Comparison of ENCODE assay signal across 32 mouse cellular contexts in the genomic region with DNA sequence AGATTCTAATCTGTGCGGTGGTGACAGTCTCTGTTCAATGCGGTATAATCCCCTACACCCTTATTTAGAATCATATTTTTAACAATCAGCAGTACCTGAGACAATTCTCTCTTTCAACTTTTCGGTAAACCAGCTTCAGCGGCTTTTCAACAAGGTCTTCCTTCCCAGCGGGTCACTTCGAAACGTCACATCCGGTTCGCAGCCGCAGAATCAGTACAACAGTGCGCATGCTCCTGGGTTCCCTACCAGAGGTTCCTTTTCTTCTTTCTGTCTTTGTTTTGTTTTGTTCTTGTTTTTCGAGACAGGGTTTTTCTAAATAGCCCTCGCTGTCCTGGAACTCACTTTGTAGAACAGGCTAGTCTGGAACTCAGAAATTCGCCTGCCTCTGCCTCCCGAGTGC. TPM values are rescaled to one million over a fixed set of nuclear protein-coding genes. Genes with fewer than 3 reads are reported as not detected.
DNase-seq lines count a peak whose midpoint lies in the region; TF ChIP-seq lines count a peak whose summit lies in the region.
"Had no signal": no experiment of that assay in that cellular context is flagged by ENCODE, and none has a peak within 500 bp of the region (broad histone marks: within the 10 kb centered on the region; RNA-seq: fewer than 3 reads in every experiment).

No protein-coding gene starts in this region.

- no peak for TF ChIP-seq POLR2A in ES-Bruce4 (IDR thresholded peaks at IDR 0.05; ENCODE audit: insufficient read depth, low read length)

- H3K27me3 ChIP-seq in ES-Bruce4 (ENCODE audit: control insufficient read depth, insufficient read depth, low read length, poor library complexity, severe bottlenecking) = no peaks in the 10 kb centered on the region
- H3K27me3 ChIP-seq: CH12.LX; forebrain, embryonic 13.5 days; heart, embryonic 13.5 days had no signal

- H3K4me3 ChIP-seq in ES-Bruce4 (ENCODE audit: low read depth, low read length) (peak overlapping the region; percentile 72), ES-E14 (ENCODE audit: insufficient read depth in 1 of 2, low read depth in 1 of 2, low read length in 2 of 2, poor library complexity in 1 of 2, severe bottlenecking in 1 of 2) (peak overlapping the region; percentile 58 to 81)
- H3K4me3 ChIP-seq: forebrain, embryonic 10.5 days; forebrain, embryonic 13.5 days; heart, adult 2 months; heart, embryonic 10.5 days; heart, embryonic 13.5 days had no signal

- H3K9me3 ChIP-seq in ES-Bruce4 (replicated peaks; ENCODE audit: control insufficient read depth, insufficient read depth, low read length, poor library complexity, severe bottlenecking) (no peaks in the 10 kb centered on the region), ES-E14 (ENCODE audit: control insufficient read depth, insufficient read depth, low read depth, low read length) (no peaks in the 10 kb centered on the region)
- H3K9me3 ChIP-seq: forebrain, embryonic 10.5 days; forebrain, embryonic 13.5 days; heart, embryonic 13.5 days had no signal

- peaks cover 2% of the 10 kb centered on the region; the same call in 1 of the 2 replicates for H3K36me3 ChIP-seq in ES-Bruce4 (ENCODE audit: control insufficient read depth, insufficient read depth, low read length, poor library complexity, severe bottlenecking)
- H3K36me3 ChIP-seq in ES-E14 (ENCODE audit: control insufficient read depth, insufficient read depth, low read length, poor library complexity, severe bottlenecking) = no peaks in the 10 kb centered on the region
- H3K36me3 ChIP-seq: forebrain, embryonic 10.5 days; heart, embryonic 10.5 days; heart, embryonic 13.5 days had no signal

- no peak for TF ChIP-seq CTCF in ES-Bruce4 (IDR thresholded peaks at IDR 0.05; ENCODE audit: low read depth, low read length)

- in situ Hi-C loops in ES-E14 (cut with MboI; ENCODE audit: low sequenced_read_pairs in 2 of 2, unreplicated experiment in 2 of 2) = no loop called here

- DNase-seq in ES-E14 (ENCODE audit: low read depth, low spot score) (no peak), ZHBTc4 (ENCODE audit: low read depth, low spot score) (peak; percentile 84)
- no peak for DNase-seq in lung, postnatal 4 days
- DNase-seq in adrenal gland, adult (ENCODE audit: inconsistent age in 2 of 2, low spot score in 1 of 2) = no peak
- DNase-seq in B cell, adult 2 months = no peak
- DNase-seq: adrenal gland, adult 8-10 months; adrenal gland, postnatal 25 days; cerebellum, adult 11-12 months; cerebellum, adult 8-10 months; cerebellum, postnatal 10 days; cerebellum, postnatal 36 days; gastrocnemius, postnatal 10 days; gastrocnemius, postnatal 36 days; heart, adult 2 months; heart, postnatal 14 days; heart, postnatal 4 days had no signal

- no peak for TF ChIP-seq EP300 in ES-Bruce4 (IDR thresholded peaks at IDR 0.05; ENCODE audit: insufficient read depth, low read depth, low read length)

- H3K9ac ChIP-seq in ES-Bruce4 (ENCODE audit: low read depth, poor library complexity, severe bottlenecking) = peak overlapping the region; percentile 81
- H3K9ac ChIP-seq in ES-E14 (ENCODE audit: insufficient read depth, low read depth, low read length, poor library complexity, severe bottlenecking) = peak overlapping the region; percentile 65; the same call in 1 of the 2 replicates
- H3K9ac ChIP-seq: forebrain, embryonic 13.5 days; heart, embryonic 13.5 days; hindbrain, embryonic 14.5 days had no signal

- H3K27ac ChIP-seq in ES-Bruce4 (ENCODE audit: insufficient read depth, low read length) (peak overlapping the region; percentile 78), ES-E14 (ENCODE audit: insufficient read depth, low read depth, low read length, poor library complexity, severe bottlenecking) (no peak overlapping the region; the same call in 1 of the 2 replicates)
- H3K27ac ChIP-seq: forebrain, embryonic 10.5 days; forebrain, embryonic 13.5 days; heart, adult 2 months; heart, embryonic 10.5 days; heart, embryonic 13.5 days; hindbrain, embryonic 14.5 days; hindbrain, postnatal 0 days had no signal

- no peaks in the 10 kb centered on the region for H3K4me1 ChIP-seq in ES-Bruce4 (ENCODE audit: control insufficient read depth, insufficient read depth, low read length)
- no peaks in the 10 kb centered on the region for H3K4me1 ChIP-seq in ES-E14 (ENCODE audit: control insufficient read depth in 2 of 2, insufficient read depth in 2 of 2, low read length in 2 of 2, poor library complexity in 1 of 2)
- H3K4me1 ChIP-seq: forebrain, embryonic 10.5 days; forebrain, embryonic 13.5 days; heart, embryonic 10.5 days; heart, embryonic 13.5 days had no signal

TF ChIP-seq in ES-E14, 5 proteins besides CTCF, POLR2A, EP300 and RAD21:
- no peak for TF ChIP-seq ZNF384 (IDR thresholded peaks at IDR 0.05; ENCODE audit: low read depth, low read length)
- no peak for TF ChIP-seq CHD2 (IDR thresholded peaks at IDR 0.05; ENCODE audit: low read depth, low read length)
- TF ChIP-seq ZC3H11A (IDR thresholded peaks at IDR 0.05; ENCODE audit: borderline replicate concordance, low read depth, low read length) = no peak
- TF ChIP-seq MAFK (IDR thresholded peaks at IDR 0.05; ENCODE audit: insufficient read depth, low read depth, low read length) = no peak
- no peak for TF ChIP-seq HCFC1 (IDR thresholded peaks at IDR 0.05; ENCODE audit: borderline replicate concordance, insufficient read depth, low read length)

RNA-seq across cellular contexts. Expression of gene Mageb16, which starts 35.8 kb away (rescaled TPM):
- 68.5 and 77.2 TPM in 2 replicates for polyA plus RNA-seq in ES-Bruce4 (2011; ENCODE audit: insufficient read depth, insufficient read length, low read depth, missing spikeins)
- 43.4 and 46.3 TPM in 2 replicates for total RNA-seq in ES-E14 (2012; rRNA removed)
- total RNA-seq: adrenal gland, adult 8-10 months; adrenal gland, postnatal 25 days; CH12.LX; gastrocnemius, adult 18-20 months; gastrocnemius, postnatal 10 days; gastrocnemius, postnatal 36 days; granulocyte monocyte progenitor cell, adult 5-6 weeks; heart, adult 2 months; heart, postnatal 14 days; heart, postnatal 4 days had no signal
- polyA plus RNA-seq: embryonic facial prominence, embryonic 14.5 days; forebrain, embryonic 16.5 days; heart, adult 2 months; heart, embryonic 16.5 days; hindbrain, embryonic 11.5 days; hindbrain, postnatal 0 days; inflammation-experienced regulatory T-cells, adult 6 months; intestine, embryonic 16.5 days had no signal
